Mouse (Mus musculus) lung, adult 2 months (tissue): ENCODE measurements around the gene Jag1.

Experiments used
- CTCF ChIP-seq: fragments of 200-500 bp; IDR thresholded peaks from 2 replicates; pipeline ENCODE4 v1.5.1; 2011; ENCODE audit warnings: mild to moderate bottlenecking, low read length, control low read depth; ENCODE audit not compliant: insufficient read depth
- POLR2A ChIP-seq: fragments of 200-500 bp; IDR thresholded peaks from 2 replicates; pipeline ENCODE4 v1.6.1; 2011; ENCODE audit warnings: low read depth, mild to moderate bottlenecking, control low read depth, low read length, borderline replicate concordance; ENCODE audit errors: extremely low read depth

- TF ChIP-seq CTCF (no peak), POLR2A (no peak)
Measured at GRCm38 (mm10) chr2:137049367-137049766, 67.1 kb downstream of the Jag1 start.
